Mouse (Mus musculus) bone marrow, adult 2 months (tissue): ENCODE data around the gene 2300002M23Rik.

Experiments used
- CTCF ChIP-seq: fragments of 200-500 bp; IDR thresholded peaks from 2 replicates; pipeline ENCODE4 v1.5.1; 2011; ENCODE audit warnings: low read length, control low read depth; ENCODE audit not compliant: control insufficient read depth, insufficient read depth
- POLR2A ChIP-seq: fragments of 200-500 bp; IDR thresholded peaks from 2 replicates; pipeline ENCODE4 v1.6.1; 2011; ENCODE audit warnings: low read depth, mild to moderate bottlenecking, control low read depth, low read length, borderline replicate concordance; ENCODE audit not compliant: control insufficient read depth

DNA sequence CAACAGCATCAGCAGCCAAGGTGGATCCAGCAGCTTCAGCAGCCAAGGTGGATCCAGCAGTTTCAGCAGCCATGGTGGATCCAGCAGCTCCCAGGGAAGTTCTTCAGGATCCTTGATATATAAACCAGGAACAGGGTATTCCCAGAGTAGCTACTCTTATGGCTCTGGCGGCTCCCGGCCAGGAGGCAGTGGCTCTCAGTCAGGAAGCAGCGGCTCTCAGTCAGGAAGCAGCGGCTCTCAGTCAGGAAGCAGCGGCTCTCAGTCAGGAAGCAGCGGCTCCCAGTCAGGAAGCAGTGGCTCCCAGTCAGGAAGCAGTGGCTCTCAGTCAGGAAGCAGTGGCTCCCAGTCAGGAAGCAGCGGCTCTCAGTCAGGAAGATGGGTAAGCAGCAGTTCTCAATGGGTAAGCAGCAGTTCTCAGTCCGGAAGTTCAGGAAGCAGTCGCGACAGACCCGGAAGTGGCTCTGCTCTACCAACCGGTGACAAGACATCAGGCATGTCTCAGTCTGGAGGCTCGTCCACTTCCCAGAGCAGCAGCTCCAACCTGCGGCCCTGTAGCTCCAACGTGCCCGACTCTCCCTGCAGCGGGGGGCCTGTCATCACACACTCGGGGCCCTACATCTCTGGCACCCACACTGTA, 12.4 kb upstream of the 2300002M23Rik start:
- no peak for TF ChIP-seq CTCF
- TF ChIP-seq POLR2A: no peak
